Mouse (Mus musculus) hindbrain, embryonic 16.5 days (tissue): ENCODE measurements around the gene Ttll1. TPM values are rescaled to one million over a fixed set of nuclear protein-coding genes. Genes with fewer than 3 reads are reported as not detected.

ENCODE experiments used
- ATAC-seq: fragments of 200-750 bp; cut with Nextera tagmentation; 2 replicates; pipeline ENCODE4 v1.8.0; 2017; ENCODE audit warnings: moderate TSS enrichment, moderate library complexity
- H3K27ac ChIP-seq: fragments of 300-500 bp; sonication (generic); 2 replicates; pipeline ENCODE4 v1.5.1; 2014; ENCODE audit warnings: low read depth, mild to moderate bottlenecking, control low read depth, low read length, moderate library complexity
- H3K27me3 ChIP-seq: fragments of 300-500 bp; sonication (generic); replicated peaks from 2 replicates; pipeline ENCODE4 v1.6.1; 2014; ENCODE audit warnings: low read length; ENCODE audit not compliant: control insufficient read depth, insufficient read depth
- H3K36me3 ChIP-seq: fragments of 300-500 bp; sonication (generic); 2 replicates; pipeline ENCODE4 v1.6.1; 2014; ENCODE audit warnings: mild to moderate bottlenecking, low read length, moderate library complexity, mixed read lengths; ENCODE audit not compliant: control insufficient read depth, insufficient read depth
- H3K4me1 ChIP-seq: fragments of 300-500 bp; sonication (generic); 2 replicates; pipeline ENCODE4 v1.6.1; 2014; ENCODE audit warnings: low read depth, low read length; ENCODE audit not compliant: control insufficient read depth, insufficient read depth
- H3K4me2 ChIP-seq: fragments of 300-500 bp; sonication (generic); 2 replicates; pipeline ENCODE4 v1.6.1; 2014; ENCODE audit warnings: mild to moderate bottlenecking, low read length, control low read depth, moderate library complexity
- H3K4me3 ChIP-seq: fragments of 300-500 bp; sonication (generic); 2 replicates; pipeline ENCODE4 v1.5.1; 2014; ENCODE audit warnings: mild to moderate bottlenecking, low read length, control low read depth, moderate library complexity
- H3K9ac ChIP-seq: fragments of 300-500 bp; sonication (generic); 2 replicates; pipeline ENCODE4 v1.6.1; 2014; ENCODE audit warnings: low read depth, mild to moderate bottlenecking, control low read depth, low read length, moderate library complexity
- H3K9me3 ChIP-seq: fragments of 300-500 bp; sonication (generic); 2 replicates; pipeline ENCODE4 v1.6.1; 2014; ENCODE audit warnings: mild to moderate bottlenecking, low read length, moderate library complexity; ENCODE audit not compliant: control insufficient read depth
- WGBS: fragments of 180-500 bp; shearing (Covaris S2); extraction: QIAGEN DNeasy Blood & Tissue Kit; methylation state at CpG from one replicate; pipeline ENCODE4 v1.1.7; 2014; 5-methylcytosine and 5-hydroxymethylcytosine counted together
- polyA plus RNA-seq: library from polyadenylated mRNA; unstranded; fragments of >200 nt; fragmentation: Nextera tagmentation; extraction: Ambion mirVana; gene quantifications from 2 replicates; pipeline ENCODE4 v1.2.1, GENCODE M21; 2015

The Ttll1 gene
- polyA plus RNA-seq, 1 experiment from 2014 or later: 119 TPM

DNA sequence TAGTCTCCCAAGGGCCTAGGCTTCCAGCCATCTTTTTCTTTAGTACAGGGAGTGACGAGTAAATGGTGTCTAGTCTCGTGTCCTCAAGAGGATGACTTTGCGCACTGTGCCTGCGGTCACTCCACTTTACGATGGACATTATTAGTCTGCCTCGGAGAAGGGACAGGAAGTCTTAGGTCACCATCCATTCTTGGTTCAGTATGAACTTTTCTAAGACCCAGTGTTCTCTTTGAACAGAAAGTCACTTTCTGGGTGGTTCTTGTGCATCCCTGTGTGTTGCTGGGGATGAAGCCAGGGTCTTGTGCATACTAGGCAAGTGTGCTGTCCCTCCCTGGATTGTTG lies 25.2 kb upstream of the Ttll1 start:
- H3K27me3 ChIP-seq: no peaks in the 10 kb centered on the region
- no peak overlapping the region for H3K4me2 ChIP-seq
- H3K36me3 ChIP-seq: no peaks in the 10 kb centered on the region
- WGBS: 88% methylated on average over 6 of the region's 6 CpGs
- H3K9ac ChIP-seq: no peak overlapping the region
- no peak overlapping the region for H3K4me3 ChIP-seq
- no peaks in the 10 kb centered on the region for H3K9me3 ChIP-seq
- no peaks in the 10 kb centered on the region for H3K4me1 ChIP-seq
- no peak for ATAC-seq
- H3K27ac ChIP-seq: no peak overlapping the region

DNA sequence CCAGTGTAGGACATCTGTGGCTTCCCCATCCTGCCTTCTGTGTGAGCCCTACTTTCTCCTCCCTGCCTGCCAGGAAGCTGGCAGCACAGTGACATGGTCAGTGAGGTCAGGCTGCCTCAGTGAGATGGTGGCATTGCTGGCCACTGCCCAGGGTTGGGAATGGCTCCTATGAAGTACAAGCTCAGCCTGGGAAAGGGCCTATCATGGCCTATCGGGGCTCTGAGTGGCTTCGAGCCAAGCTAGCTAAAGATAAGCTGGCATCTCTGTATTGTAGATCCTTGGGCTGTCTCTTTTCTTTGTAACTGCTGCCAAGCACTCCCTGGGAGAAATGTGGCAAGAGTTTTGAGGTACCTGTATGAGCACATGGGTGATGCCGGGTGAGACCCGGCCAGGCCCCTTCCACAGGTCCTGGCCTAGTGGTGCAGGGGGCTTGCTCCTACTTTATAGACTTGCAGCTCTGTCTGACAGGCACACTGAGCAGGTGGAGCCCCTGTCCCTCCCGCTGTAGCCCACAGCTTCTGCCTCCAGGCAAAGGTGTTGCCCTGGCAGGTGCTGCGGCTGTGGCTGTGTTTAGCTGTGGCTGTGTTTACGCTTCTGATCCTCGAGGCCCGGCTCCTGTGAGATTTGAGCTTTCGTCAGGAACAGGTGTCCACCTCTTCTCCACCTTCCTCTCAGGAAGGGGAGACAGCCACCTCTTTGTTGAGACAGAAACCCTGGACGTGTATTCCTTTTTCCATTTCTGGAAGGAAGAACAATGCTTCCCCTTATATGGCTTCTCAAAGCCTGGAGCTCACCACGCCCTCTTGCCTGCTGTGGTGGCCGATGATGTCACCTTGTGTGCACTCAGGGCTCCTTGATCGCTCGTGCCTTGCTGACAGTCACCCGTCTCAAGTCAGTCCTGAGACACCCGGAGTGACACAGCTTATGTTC lies 24.5 kb upstream of the Ttll1 start:
- WGBS: 82% methylated on average over 17 of the region's 17 CpGs
- ATAC-seq: no peak
- Histone ChIP-seq H3K4me3 (no peak overlapping the region), H3K4me1 (no peaks in the 10 kb centered on the region), H3K9ac (no peak overlapping the region), H3K27me3 (no peaks in the 10 kb centered on the region), H3K4me2 (no peak overlapping the region), H3K36me3 (no peaks in the 10 kb centered on the region), H3K27ac (no peak overlapping the region), H3K9me3 (no peaks in the 10 kb centered on the region)

DNA sequence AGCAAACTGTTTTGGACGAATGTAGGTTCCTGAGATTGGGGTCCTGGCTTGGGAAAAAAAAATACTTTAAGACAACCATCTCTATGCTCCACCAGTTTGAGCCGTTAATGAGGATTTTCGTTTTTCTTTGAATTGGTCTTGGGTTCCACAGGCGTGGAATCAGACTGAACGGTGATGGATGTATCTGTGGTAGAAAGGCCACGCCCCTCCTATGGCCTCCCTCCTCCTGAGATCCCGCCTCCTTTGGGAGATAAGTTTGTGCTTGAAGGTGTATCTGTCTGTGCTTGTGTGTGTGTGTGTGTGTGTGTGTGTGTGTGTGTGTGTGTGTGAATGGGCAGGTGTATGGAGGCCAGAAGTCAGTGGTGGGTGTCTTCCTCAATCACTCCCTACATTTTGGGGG lies 21.9 kb upstream of the Ttll1 start:
- H3K4me1 ChIP-seq: no peaks in the 10 kb centered on the region
- peaks cover 8% of the 10 kb centered on the region for H3K27me3 ChIP-seq
- no peak overlapping the region for H3K4me2 ChIP-seq
- no peak overlapping the region for H3K27ac ChIP-seq
- no peaks in the 10 kb centered on the region for H3K9me3 ChIP-seq
- H3K9ac ChIP-seq: no peak overlapping the region
- H3K36me3 ChIP-seq: no peaks in the 10 kb centered on the region
- ATAC-seq: no peak
- WGBS: 84% methylated on average over 7 of the region's 7 CpGs
- H3K4me3 ChIP-seq: no peak overlapping the region

DNA sequence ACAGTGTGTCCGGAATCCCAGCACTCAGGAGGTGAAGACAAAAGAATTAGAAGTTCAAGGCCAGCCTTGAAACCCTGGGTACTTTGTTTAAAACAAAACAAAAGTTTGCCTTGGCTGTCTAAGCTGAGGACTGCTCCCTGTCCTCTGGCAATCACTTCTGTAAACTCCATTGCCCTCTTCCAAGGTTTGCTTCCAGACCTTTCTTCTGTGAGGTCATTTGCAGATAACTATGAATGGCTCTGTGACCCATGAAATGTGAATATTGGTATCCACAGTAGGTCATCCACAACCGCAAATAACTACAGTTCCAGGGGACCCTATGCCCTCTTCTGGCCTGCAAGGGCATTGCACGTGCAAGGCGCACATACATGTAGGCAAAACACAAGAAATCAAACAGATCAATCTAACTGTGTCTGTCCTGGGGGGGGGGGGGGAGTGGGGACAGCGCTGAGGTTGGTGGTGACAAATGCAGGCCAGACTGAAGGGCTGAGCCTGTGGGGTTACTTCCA lies 21.3 kb upstream of the Ttll1 start:
- WGBS: 94% methylated on average over 4 of the region's 5 CpGs
- H3K9ac ChIP-seq: no peak overlapping the region
- ATAC-seq: no peak
- no peaks in the 10 kb centered on the region for H3K36me3 ChIP-seq
- peaks cover 13% of the 10 kb centered on the region for H3K27me3 ChIP-seq
- no peak overlapping the region for H3K27ac ChIP-seq
- no peaks in the 10 kb centered on the region for H3K9me3 ChIP-seq
- no peak overlapping the region for H3K4me3 ChIP-seq
- no peak overlapping the region for H3K4me2 ChIP-seq
- peaks cover 3% of the 10 kb centered on the region for H3K4me1 ChIP-seq

DNA sequence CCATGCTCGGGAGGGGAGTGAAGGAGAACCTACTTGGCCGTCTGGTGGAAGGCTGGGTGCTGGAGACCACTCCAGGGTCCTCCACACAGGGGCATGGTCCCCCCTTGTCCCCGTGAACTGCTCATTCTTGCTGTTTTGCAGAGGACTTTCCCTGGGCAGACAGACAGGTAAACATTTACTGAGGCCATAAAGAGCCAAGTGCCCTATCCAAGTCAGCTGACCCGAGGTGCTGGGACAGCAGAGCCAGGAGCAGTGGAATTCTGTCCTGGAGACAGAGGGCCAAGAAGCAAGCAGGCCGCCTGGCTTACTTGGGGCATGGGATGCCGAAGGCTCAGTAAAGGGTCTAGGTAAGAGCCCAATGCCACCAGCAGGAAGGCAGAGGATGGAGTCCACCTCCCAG lies 20.0 kb upstream of the Ttll1 start:
- Histone ChIP-seq H3K4me3 (no peak overlapping the region), H3K27me3 (peaks cover 15% of the 10 kb centered on the region), H3K36me3 (no peaks in the 10 kb centered on the region), H3K9ac (no peak overlapping the region), H3K27ac (no peak overlapping the region), H3K4me1 (peaks cover 12% of the 10 kb centered on the region), H3K4me2 (no peak overlapping the region), H3K9me3 (no peaks in the 10 kb centered on the region)
- ATAC-seq: no peak
- WGBS: 85% methylated on average over 6 of the region's 6 CpGs

DNA sequence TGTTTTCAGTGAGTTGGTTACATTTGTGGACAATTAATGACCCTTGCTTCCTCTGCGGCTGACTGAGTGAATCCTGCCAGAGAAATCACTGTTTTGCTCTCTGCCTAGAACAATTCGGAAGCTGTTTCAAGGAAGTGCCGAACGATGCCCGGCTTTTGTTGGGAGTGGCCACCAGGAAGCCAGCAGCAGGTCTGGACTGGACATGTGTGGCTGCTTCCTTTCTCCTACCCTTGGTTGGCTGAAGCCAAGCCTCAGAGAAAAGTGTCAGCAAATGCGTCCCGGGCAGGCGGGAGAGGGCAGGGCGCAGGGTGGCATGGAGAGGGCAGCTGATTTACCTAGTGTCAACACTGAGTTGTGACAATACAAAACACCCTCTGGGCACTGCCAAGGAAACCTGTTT lies 19.5 kb upstream of the Ttll1 start:
- Histone ChIP-seq H3K36me3 (no peaks in the 10 kb centered on the region), H3K4me1 (peaks cover 12% of the 10 kb centered on the region), H3K4me3 (no peak overlapping the region), H3K9me3 (no peaks in the 10 kb centered on the region), H3K4me2 (no peak overlapping the region), H3K27me3 (peaks cover 20% of the 10 kb centered on the region), H3K27ac (no peak overlapping the region), H3K9ac (no peak overlapping the region)
- no peak for ATAC-seq
- 84% methylated on average over 9 of the region's 9 CpGs for WGBS

DNA sequence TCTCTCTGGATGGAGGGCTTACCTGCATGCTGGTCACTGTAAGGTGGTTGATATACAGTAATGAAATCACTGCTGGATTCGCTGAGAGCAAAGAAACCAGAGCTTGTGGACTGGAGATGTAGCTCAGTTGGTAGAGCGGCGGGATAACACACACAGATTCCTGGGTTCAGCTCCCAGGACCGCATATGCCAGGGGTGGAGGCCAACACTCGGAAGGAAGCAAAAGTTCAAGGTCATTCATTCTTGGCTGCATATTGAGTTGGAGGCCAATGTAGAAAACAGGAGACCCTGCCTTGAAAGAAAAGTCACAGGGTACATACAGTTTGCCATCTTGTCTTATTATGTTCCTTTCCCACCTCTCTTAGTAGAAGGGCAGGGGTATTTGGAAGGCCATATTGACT lies 19.1 kb upstream of the Ttll1 start:
- H3K27ac ChIP-seq: no peak overlapping the region
- H3K9me3 ChIP-seq: no peaks in the 10 kb centered on the region
- ATAC-seq: no peak
- no peaks in the 10 kb centered on the region for H3K36me3 ChIP-seq
- peaks cover 22% of the 10 kb centered on the region for H3K27me3 ChIP-seq
- H3K4me3 ChIP-seq: no peak overlapping the region
- H3K9ac ChIP-seq: no peak overlapping the region
- H3K4me1 ChIP-seq: peaks cover 12% of the 10 kb centered on the region
- H3K4me2 ChIP-seq: no peak overlapping the region
- WGBS: 90% methylated on average over 5 of the region's 5 CpGs

DNA sequence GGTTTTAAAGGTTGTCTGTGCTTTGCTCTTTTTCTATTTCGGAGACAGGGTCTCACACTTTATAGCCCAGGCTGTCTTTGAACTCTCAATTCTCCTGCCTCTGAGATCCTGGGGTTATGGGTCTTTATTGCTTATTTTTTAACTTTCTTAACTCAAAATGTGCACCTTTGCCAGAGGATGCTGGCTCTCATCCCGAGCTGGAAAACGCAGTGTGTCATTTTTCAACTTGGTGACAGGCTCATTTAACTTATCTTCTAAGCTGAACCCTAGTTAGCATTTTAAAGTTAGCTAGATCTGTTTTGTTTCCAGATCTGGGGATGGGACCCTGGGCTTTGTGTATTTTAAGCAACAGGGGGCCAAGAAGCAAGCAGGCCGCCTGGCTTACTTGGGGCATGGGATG lies 18.2 kb upstream of the Ttll1 start:
- Histone ChIP-seq H3K4me3 (no peak overlapping the region), H3K4me2 (no peak overlapping the region), H3K9ac (no peak overlapping the region), H3K4me1 (peaks cover 12% of the 10 kb centered on the region), H3K36me3 (no peaks in the 10 kb centered on the region), H3K27ac (no peak overlapping the region), H3K27me3 (peaks cover 22% of the 10 kb centered on the region), H3K9me3 (no peaks in the 10 kb centered on the region)
- 66% methylated on average over 4 of the region's 4 CpGs for WGBS
- no peak for ATAC-seq

DNA sequence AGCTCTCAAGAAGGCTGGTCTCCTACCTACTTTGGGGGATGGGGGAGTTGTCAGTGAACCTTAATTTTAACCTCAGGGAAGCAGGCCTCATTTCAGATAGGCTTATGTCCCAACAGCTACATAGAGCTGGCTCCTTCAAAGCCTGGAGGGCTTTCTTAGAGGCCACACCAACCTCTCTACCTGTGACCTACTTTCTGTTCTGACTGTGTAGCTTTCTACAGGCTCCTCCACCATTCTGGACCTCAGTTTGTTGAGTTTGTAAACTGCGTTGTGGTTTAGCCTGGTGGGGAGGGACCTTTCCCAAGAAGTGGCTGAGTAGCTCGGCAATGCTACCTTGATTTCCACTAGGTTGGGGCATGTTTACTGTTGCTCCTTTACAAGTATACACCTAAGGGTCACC lies 17.1 kb upstream of the Ttll1 start:
- H3K9ac ChIP-seq: no peak overlapping the region
- peaks cover 16% of the 10 kb centered on the region for H3K4me1 ChIP-seq
- WGBS: 86% methylated on average over 2 of the region's 2 CpGs
- H3K27ac ChIP-seq: no peak overlapping the region
- H3K36me3 ChIP-seq: no peaks in the 10 kb centered on the region
- H3K9me3 ChIP-seq: no peaks in the 10 kb centered on the region
- H3K4me2 ChIP-seq: no peak overlapping the region; the same call in 1 of the 2 replicates
- no peak overlapping the region for H3K4me3 ChIP-seq
- no peak for ATAC-seq
- H3K27me3 ChIP-seq: peaks cover 22% of the 10 kb centered on the region
